Mouse (Mus musculus): ENCODE data around the gene Plxna2.

DNA sequence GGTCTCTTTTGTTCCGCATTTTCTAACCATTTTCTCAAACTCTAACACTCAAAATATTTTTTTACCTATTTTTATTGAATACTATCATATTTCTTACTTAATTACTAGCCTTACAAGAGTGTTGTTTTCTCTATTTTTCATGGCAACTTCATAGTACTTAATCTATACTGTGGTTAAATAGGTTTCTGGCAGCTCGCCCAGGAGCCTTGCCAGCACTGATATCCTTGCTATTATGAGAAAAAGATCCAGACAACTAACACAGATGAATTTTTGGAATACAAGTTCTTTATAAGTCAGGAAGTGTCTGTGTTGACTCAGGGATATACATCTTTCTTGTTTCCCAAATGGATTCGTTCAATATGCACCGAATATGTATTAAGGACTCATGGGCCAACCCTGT, 229.0 kb downstream of the Plxna2 start:
- TF ChIP-seq POLR2A (IDR thresholded peaks at IDR 0.05; ENCODE audit: borderline replicate concordance, low read depth, low read length) (no peak), CTCF (IDR thresholded peaks at IDR 0.05; ENCODE audit: low read depth, low read length) (no peak)
